Mouse (Mus musculus) midbrain, embryonic 10.5 days (tissue): ENCODE results near the gene Sncb. TPM values are rescaled to one million over a fixed set of nuclear protein-coding genes. Genes with fewer than 3 reads are reported as not detected.

Experiments
- DNase-seq: peaks from one replicate; pipeline ENCODE4 v3.0.0-alpha.2; 2017; ENCODE audit warnings: low spot score
- H3K27ac ChIP-seq: fragments of 300-500 bp; sonication (generic); replicated peaks from 2 replicates; pipeline ENCODE4 v1.5.1; 2016; ENCODE audit warnings: mild to moderate bottlenecking
- H3K27me3 ChIP-seq: fragments of 300-500 bp; sonication (generic); 2 replicates; pipeline ENCODE4 v1.6.1; 2016; ENCODE audit warnings: low read depth, mild to moderate bottlenecking; ENCODE audit not compliant: poor library complexity, severe bottlenecking
- H3K36me3 ChIP-seq: fragments of 300-500 bp; sonication (generic); 2 replicates; pipeline ENCODE4 v1.6.1; 2016; ENCODE audit warnings: mild to moderate bottlenecking, moderate library complexity
- H3K4me1 ChIP-seq: fragments of 300-500 bp; sonication (generic); 2 replicates; pipeline ENCODE4 v1.6.1; 2016
- H3K4me3 ChIP-seq: fragments of 300-500 bp; sonication (generic); 2 replicates; pipeline ENCODE4 v1.5.1; 2016; ENCODE audit warnings: mild to moderate bottlenecking, moderate library complexity
- H3K9me3 ChIP-seq: fragments of 300-500 bp; sonication (generic); replicated peaks from 2 replicates; pipeline ENCODE4 v1.6.1; 2016; ENCODE audit warnings: mild to moderate bottlenecking
- WGBS: fragments of 180-500 bp; shearing (Covaris S2); methylation state at CpG from one replicate; pipeline ENCODE4 v1.1.7; 2016; 5-methylcytosine and 5-hydroxymethylcytosine counted together
- polyA plus RNA-seq: library from polyadenylated mRNA; unstranded; fragments of >200 nt; fragmentation: Nextera tagmentation; extraction: Ambion mirVana; gene quantifications from 2 replicates; pipeline ENCODE4 v1.2.1, GENCODE M21; 2016

Sncb gene
- polyA plus RNA-seq, 1 experiment from 2014 or later, result 1.5 TPM

GRCm38 (mm10) chr13:54765281-54766191 is 859 bp downstream of the Sncb start:
- Histone ChIP-seq H3K4me1 (peaks cover 27% of the 10 kb centered on the region), H3K9me3 (no peaks in the 10 kb centered on the region), H3K27me3 (peaks cover 72% of the 10 kb centered on the region), H3K27ac (peak overlapping the region; percentile 24; the same call in 1 of the 2 replicates), H3K4me3 (peak overlapping the region; percentile 60), H3K36me3 (no peaks in the 10 kb centered on the region)
- 4% methylated on average over 44 of the region's 44 CpGs for WGBS
- no peak for DNase-seq

GRCm38 (mm10) chr13:54760906-54761305 is 5.5 kb downstream of the Sncb start:
- WGBS, result 78% methylated on average over 7 of the region's 7 CpGs
- peaks cover 52% of the 10 kb centered on the region for H3K4me1 ChIP-seq

GRCm38 (mm10) chr13:54760164-54760795 is 6.1 kb downstream of the Sncb start:
- Histone ChIP-seq H3K9me3 (no peaks in the 10 kb centered on the region), H3K4me3 (no peak overlapping the region; the same call in 1 of the 2 replicates), H3K27ac (no peak overlapping the region), H3K36me3 (no peaks in the 10 kb centered on the region), H3K4me1 (peaks cover 51% of the 10 kb centered on the region), H3K27me3 (peaks cover 87% of the 10 kb centered on the region)
- 70% methylated on average over 8 of the region's 8 CpGs for WGBS
- DNase-seq, result no peak

More at GRCm38 (mm10) chr13:54760906-54761305, 5.5 kb downstream of the Sncb start:
- Histone ChIP-seq H3K9me3 (no peaks in the 10 kb centered on the region), H3K27ac (no peak overlapping the region), H3K27me3 (peaks cover 87% of the 10 kb centered on the region), H3K36me3 (no peaks in the 10 kb centered on the region), H3K4me3 (no peak overlapping the region)
- DNase-seq, result no peak

- Histone ChIP-seq H3K4me3 (peak overlapping the region; percentile 61), H3K9me3 (no peaks in the 10 kb centered on the region), H3K27ac (peak overlapping the region; percentile 84), H3K36me3 (no peaks in the 10 kb centered on the region), H3K27me3 (peaks cover 85% of the 10 kb centered on the region), H3K4me1 (peaks cover 46% of the 10 kb centered on the region)
- DNase-seq, result no peak
- 4% methylated on average over 7 of the region's 7 CpGs for WGBS
Measured at GRCm38 (mm10) chr13:54759496-54759895, 6.9 kb downstream of the Sncb start.

GRCm38 (mm10) chr13:54758756-54759470 is 7.5 kb downstream of the Sncb start:
- Histone ChIP-seq H3K27me3 (peaks cover 85% of the 10 kb centered on the region), H3K4me3 (peak overlapping the region; percentile 61), H3K4me1 (peaks cover 49% of the 10 kb centered on the region), H3K27ac (peak overlapping the region; percentile 84), H3K9me3 (no peaks in the 10 kb centered on the region), H3K36me3 (no peaks in the 10 kb centered on the region)
- no peak for DNase-seq
- WGBS, result under 1% methylated on average over 29 of the region's 29 CpGs

GRCm38 (mm10) chr13:54758045-54758755 is 8.2 kb downstream of the Sncb start:
- no peaks in the 10 kb centered on the region for H3K9me3 ChIP-seq
- peak; percentile 92 for DNase-seq
- peak overlapping the region; percentile 61 for H3K4me3 ChIP-seq
- H3K27me3 ChIP-seq, result peaks cover 83% of the 10 kb centered on the region
- peak overlapping the region; percentile 84 for H3K27ac ChIP-seq
- under 1% methylated on average over 43 of the region's 43 CpGs for WGBS
- peaks cover 51% of the 10 kb centered on the region for H3K4me1 ChIP-seq
- H3K36me3 ChIP-seq, result no peaks in the 10 kb centered on the region

- H3K27me3 ChIP-seq, result peaks cover 76% of the 10 kb centered on the region
- H3K4me1 ChIP-seq, result peaks cover 51% of the 10 kb centered on the region
- 51% methylated on average over 10 of the region's 10 CpGs for WGBS
- DNase-seq, result no peak
- H3K4me3 ChIP-seq, result peak overlapping the region; percentile 61
- peak overlapping the region; percentile 84 for H3K27ac ChIP-seq
- no peaks in the 10 kb centered on the region for H3K36me3 ChIP-seq
- no peaks in the 10 kb centered on the region for H3K9me3 ChIP-seq
Measured at GRCm38 (mm10) chr13:54757093-54757830, 9.1 kb downstream of the Sncb start.

- Histone ChIP-seq H3K27me3 (peaks cover 77% of the 10 kb centered on the region), H3K4me1 (peaks cover 51% of the 10 kb centered on the region), H3K27ac (no peak overlapping the region), H3K4me3 (no peak overlapping the region), H3K9me3 (no peaks in the 10 kb centered on the region), H3K36me3 (no peaks in the 10 kb centered on the region)
- WGBS, result 91% methylated on average over 8 of the region's 8 CpGs
- DNase-seq, result no peak
Measured at GRCm38 (mm10) chr13:54756156-54756712, 10.2 kb downstream of the Sncb start.

- no peaks in the 10 kb centered on the region for H3K36me3 ChIP-seq
- peaks cover 77% of the 10 kb centered on the region for H3K27me3 ChIP-seq
- no peak for DNase-seq
- 30% methylated on average over 9 of the region's 9 CpGs for WGBS
- 0 out of 2 replicates have a peak overlapping the region, but pooled peaks have one; percentile 13 for H3K27ac ChIP-seq
- H3K4me3 ChIP-seq, result 0 out of 2 replicates have a peak overlapping the region, but pooled peaks have one; percentile 4
- no peaks in the 10 kb centered on the region for H3K9me3 ChIP-seq
- H3K4me1 ChIP-seq, result peaks cover 46% of the 10 kb centered on the region
Measured at GRCm38 (mm10) chr13:54755201-54755830, 11.1 kb downstream of the Sncb start.

GRCm38 (mm10) chr13:54754169-54755080 is 12.0 kb downstream of the Sncb start:
- WGBS, result 44% methylated on average over 12 of the region's 12 CpGs
- Histone ChIP-seq H3K9me3 (no peaks in the 10 kb centered on the region), H3K36me3 (no peaks in the 10 kb centered on the region), H3K4me3 (no peak overlapping the region), H3K27me3 (peaks cover 77% of the 10 kb centered on the region), H3K4me1 (peaks cover 46% of the 10 kb centered on the region), H3K27ac (no peak overlapping the region)
- no peak for DNase-seq
